Mouse (Mus musculus): ENCODE data around the gene Fam166b. TPM values are rescaled to one million over a fixed set of nuclear protein-coding genes. Genes with fewer than 3 reads are reported as not detected.
A peak's percentile ranks its signal among the peaks of the same experiment; 100 is the strongest.

The Fam166b gene
- polyA plus RNA-seq, 1 experiment from 2014 or later, result 0.46 TPM

- H3K27me3 ChIP-seq (ENCODE audit: control insufficient read depth, insufficient read depth, low read length), result no peaks in the 10 kb centered on the region
- no peak overlapping the region for H3K27ac ChIP-seq (replicated peaks; ENCODE audit: low read depth, low read length)
- WGBS, result 76% methylated on average over 11 of the region's 11 CpGs
- ATAC-seq (ENCODE audit: low FRiP score, low TSS enrichment), result no peak
- peaks cover 10% of the 10 kb centered on the region for H3K4me1 ChIP-seq (ENCODE audit: control insufficient read depth, insufficient read depth, low read length)
- peak overlapping the region; percentile 70; the same call in 1 of the 2 replicates for H3K4me3 ChIP-seq (replicated peaks; ENCODE audit: low read depth, low read length)
- no peak overlapping the region; the same call in 1 of the 2 replicates for H3K9ac ChIP-seq (replicated peaks; ENCODE audit: low read length)
- H3K36me3 ChIP-seq (ENCODE audit: control insufficient read depth, insufficient read depth, low read length), result no peaks in the 10 kb centered on the region
- peak overlapping the region; percentile 87 for H3K4me2 ChIP-seq (ENCODE audit: low read length)
- H3K9me3 ChIP-seq (ENCODE audit: control insufficient read depth, low read length), result no peaks in the 10 kb centered on the region
- DNase-seq, result no peak
These were observed 45.5 kb downstream of the Fam166b start for GRCm38 (mm10) chr4:43383246-43384082.

GRCm38 (mm10) chr4:43382155-43383020, 46.5 kb downstream of the Fam166b start:
- peak overlapping the region; percentile 87 for H3K4me2 ChIP-seq (ENCODE audit: low read length)
- peak overlapping the region; percentile 70 for H3K4me3 ChIP-seq (replicated peaks; ENCODE audit: low read depth, low read length)
- no peaks in the 10 kb centered on the region for H3K27me3 ChIP-seq (ENCODE audit: control insufficient read depth, insufficient read depth, low read length)
- DNase-seq (no peak), ATAC-seq (ENCODE audit: low FRiP score, low TSS enrichment) (peak; percentile 79)
- no peaks in the 10 kb centered on the region for H3K36me3 ChIP-seq (ENCODE audit: control insufficient read depth, insufficient read depth, low read length)
- peaks cover 10% of the 10 kb centered on the region for H3K4me1 ChIP-seq (ENCODE audit: control insufficient read depth, insufficient read depth, low read length)
- peak overlapping the region; percentile 83 for H3K9ac ChIP-seq (replicated peaks; ENCODE audit: low read length)
- 5% methylated on average over 29 of the region's 33 CpGs for WGBS
- H3K9me3 ChIP-seq (ENCODE audit: control insufficient read depth, low read length), result no peaks in the 10 kb centered on the region
- peak overlapping the region; percentile 77 for H3K27ac ChIP-seq (replicated peaks; ENCODE audit: low read depth, low read length)

- Histone ChIP-seq H3K9me3 (ENCODE audit: control insufficient read depth, low read length) (no peaks in the 10 kb centered on the region), H3K9ac (replicated peaks; ENCODE audit: low read length) (peak within 1 kb of the TSS; percentile 83), H3K4me1 (ENCODE audit: control insufficient read depth, insufficient read depth, low read length) (peaks cover 10% of the 10 kb centered on the region), H3K27me3 (ENCODE audit: control insufficient read depth, insufficient read depth, low read length) (no peaks in the 10 kb centered on the region), H3K36me3 (ENCODE audit: control insufficient read depth, insufficient read depth, low read length) (no peaks in the 10 kb centered on the region), H3K4me3 (replicated peaks; ENCODE audit: low read depth, low read length) (peak within 1 kb of the TSS; percentile 70), H3K4me2 (ENCODE audit: low read length) (peak within 1 kb of the TSS; percentile 87), H3K27ac (replicated peaks; ENCODE audit: low read depth, low read length) (peak within 1 kb of the TSS; percentile 77)
- DNase-seq, result peak; percentile 98
- ATAC-seq (ENCODE audit: low FRiP score, low TSS enrichment), result peak; percentile 95
- under 1% methylated on average over 62 of the region's 63 CpGs for WGBS
These were observed 47.4 kb downstream of the Fam166b start, which contains the start of gene Rusc2 for GRCm38 (mm10) chr4:43381408-43382154. Rusc2 (plus strand) TSS chr4:43381979.

- Histone ChIP-seq H3K27me3 (ENCODE audit: control insufficient read depth, insufficient read depth, low read length) (no peaks in the 10 kb centered on the region), H3K36me3 (ENCODE audit: control insufficient read depth, insufficient read depth, low read length) (no peaks in the 10 kb centered on the region), H3K4me3 (replicated peaks; ENCODE audit: low read depth, low read length) (peak overlapping the region; percentile 70), H3K27ac (replicated peaks; ENCODE audit: low read depth, low read length) (no peak overlapping the region), H3K4me1 (ENCODE audit: control insufficient read depth, insufficient read depth, low read length) (peaks cover 10% of the 10 kb centered on the region), H3K4me2 (ENCODE audit: low read length) (peak overlapping the region; percentile 87), H3K9ac (replicated peaks; ENCODE audit: low read length) (peak overlapping the region; percentile 83), H3K9me3 (ENCODE audit: control insufficient read depth, low read length) (no peaks in the 10 kb centered on the region)
- 66% methylated on average over 10 of the region's 10 CpGs for WGBS
- ATAC-seq (ENCODE audit: low FRiP score, low TSS enrichment) (no peak), DNase-seq (no peak)
These were observed 48.0 kb downstream of the Fam166b start for GRCm38 (mm10) chr4:43380951-43381350.

GRCm38 (mm10) chr4:43379601-43380000, 49.3 kb downstream of the Fam166b start:
- no peak overlapping the region for H3K27ac ChIP-seq (replicated peaks; ENCODE audit: low read depth, low read length)
- DNase-seq (no peak), ATAC-seq (ENCODE audit: low FRiP score, low TSS enrichment) (no peak)
- H3K4me1 ChIP-seq (ENCODE audit: control insufficient read depth, insufficient read depth, low read length), result peaks cover 10% of the 10 kb centered on the region
- H3K36me3 ChIP-seq (ENCODE audit: control insufficient read depth, insufficient read depth, low read length), result no peaks in the 10 kb centered on the region
- no peaks in the 10 kb centered on the region for H3K27me3 ChIP-seq (ENCODE audit: control insufficient read depth, insufficient read depth, low read length)
- H3K9ac ChIP-seq (replicated peaks; ENCODE audit: low read length), result no peak overlapping the region
- H3K9me3 ChIP-seq (ENCODE audit: control insufficient read depth, low read length), result no peaks in the 10 kb centered on the region
- H3K4me3 ChIP-seq (replicated peaks; ENCODE audit: low read depth, low read length), result no peak overlapping the region
- no peak overlapping the region for H3K4me2 ChIP-seq (ENCODE audit: low read length)
- WGBS, result 92% methylated on average over 6 of the region's 6 CpGs

Other genes starting within 250 kb of the Fam166b start
- 0.23 and 0.57 TPM in 2 replicates for gene Atp8b5, start 162.0 kb downstream of the Fam166b start, polyA plus RNA-seq (2014; fragmentation: Nextera tagmentation; extraction: Ambion mirVana)
- gene Rusc2, start 47.2 kb downstream of the Fam166b start, polyA plus RNA-seq (2014; fragmentation: Nextera tagmentation; extraction: Ambion mirVana), result 68.1 and 106 TPM in 2 replicates
- 20.9 and 21.2 TPM in 2 replicates for gene Tesk1, start 12.8 kb upstream of the Fam166b start, polyA plus RNA-seq (2014; fragmentation: Nextera tagmentation; extraction: Ambion mirVana)
- gene Cd72, start 25.5 kb upstream of the Fam166b start, polyA plus RNA-seq (2014; fragmentation: Nextera tagmentation; extraction: Ambion mirVana), result 7.9 and 12.9 TPM in 2 replicates
- gene Sit1, start 54.6 kb upstream of the Fam166b start, polyA plus RNA-seq (2014; fragmentation: Nextera tagmentation; extraction: Ambion mirVana), result not detected in 2 replicates
- gene Ccdc107, start 63.8 kb upstream of the Fam166b start, polyA plus RNA-seq (2014; fragmentation: Nextera tagmentation; extraction: Ambion mirVana), result 68.1 and 80.6 TPM in 2 replicates
- 5.0 and 6.0 TPM in 2 replicates for gene Arhgef39, start 70.6 kb upstream of the Fam166b start, polyA plus RNA-seq (2014; fragmentation: Nextera tagmentation; extraction: Ambion mirVana)
- 0.30 TPM in 1 of 2 replicates, not detected in the other for gene Car9, start 77.8 kb upstream of the Fam166b start, polyA plus RNA-seq (2014; fragmentation: Nextera tagmentation; extraction: Ambion mirVana)
- gene Tpm2, start 94.6 kb upstream of the Fam166b start, polyA plus RNA-seq (2014; fragmentation: Nextera tagmentation; extraction: Ambion mirVana), result 3.6 and 10.8 TPM in 2 replicates
- gene Creb3, start 133.2 kb upstream of the Fam166b start, polyA plus RNA-seq (2014; fragmentation: Nextera tagmentation; extraction: Ambion mirVana), result 80.9 and 82.8 TPM in 2 replicates
- gene Tln1, start 133.6 kb upstream of the Fam166b start, polyA plus RNA-seq (2014; fragmentation: Nextera tagmentation; extraction: Ambion mirVana), result 60.3 and 65.5 TPM in 2 replicates
- gene Rgp1, start 149.6 kb upstream of the Fam166b start, polyA plus RNA-seq (2014; fragmentation: Nextera tagmentation; extraction: Ambion mirVana), result 27.2 and 28.5 TPM in 2 replicates
- gene Gba2, start 149.7 kb upstream of the Fam166b start, polyA plus RNA-seq (2014; fragmentation: Nextera tagmentation; extraction: Ambion mirVana), result 50.5 and 53.4 TPM in 2 replicates
- 2.1 TPM in 2 replicates for gene Msmp, start 155.4 kb upstream of the Fam166b start, polyA plus RNA-seq (2014; fragmentation: Nextera tagmentation; extraction: Ambion mirVana)
- gene Npr2, start 202.8 kb upstream of the Fam166b start, polyA plus RNA-seq (2014; fragmentation: Nextera tagmentation; extraction: Ambion mirVana), result 15.1 and 16.2 TPM in 2 replicates
- gene Spag8, start 224.5 kb upstream of the Fam166b start, polyA plus RNA-seq (2014; fragmentation: Nextera tagmentation; extraction: Ambion mirVana), result 5.1 and 5.8 TPM in 2 replicates
- gene Hint2, start 227.3 kb upstream of the Fam166b start, polyA plus RNA-seq (2014; fragmentation: Nextera tagmentation; extraction: Ambion mirVana), result 68.8 and 81.3 TPM in 2 replicates
- gene Tmem8b, start 239.8 kb upstream of the Fam166b start, polyA plus RNA-seq (2014; fragmentation: Nextera tagmentation; extraction: Ambion mirVana), result 11.2 and 13.3 TPM in 2 replicates
- gene Fam221b, start 240.0 kb upstream of the Fam166b start, polyA plus RNA-seq (2014; fragmentation: Nextera tagmentation; extraction: Ambion mirVana), result 2.7 and 2.9 TPM in 2 replicates

Measured in midbrain, embryonic 14.5 days (tissue).